Mouse (Mus musculus) right cerebral cortex, postnatal 4 days (tissue): ENCODE measurements around the gene Mapk13.
A peak's percentile ranks its signal among the peaks of the same experiment; 100 is the strongest.
"Not testable (repeated sequence)": the region's sequence is repeated elsewhere in the genome, so short reads cannot be mapped to it uniquely, and the experiment has no call there.

ENCODE experiments used
- DNase-seq: peaks from one replicate; pipeline ENCODE4 v3.0.0-alpha.2; 2022

Gene Mapk13

GRCm38 (mm10) chr17:28815384-28816004, 46.4 kb downstream of the Mapk13 start:
- DNase-seq = no peak

DNA sequence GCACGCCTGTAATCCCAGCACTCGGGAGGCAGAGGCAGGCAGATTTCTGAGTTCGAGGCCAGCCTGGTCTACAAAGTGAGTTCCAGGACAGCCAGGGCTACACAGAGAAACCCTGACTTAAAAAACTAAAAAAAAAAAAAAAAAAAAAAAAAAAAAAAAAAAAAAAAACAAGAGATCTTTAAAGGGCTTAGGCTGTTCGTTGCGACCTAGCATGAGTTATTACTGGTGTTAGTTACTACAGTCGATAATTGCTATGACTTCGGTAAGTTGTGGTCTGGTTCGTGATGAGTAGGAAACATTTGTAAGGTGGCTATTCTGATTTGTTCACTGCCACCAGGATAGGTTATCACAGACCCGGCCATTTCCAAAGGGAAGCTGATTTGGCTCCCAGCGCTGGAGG, 47.2 kb downstream of the Mapk13 start:
- DNase-seq = not testable (repeated sequence)

DNA sequence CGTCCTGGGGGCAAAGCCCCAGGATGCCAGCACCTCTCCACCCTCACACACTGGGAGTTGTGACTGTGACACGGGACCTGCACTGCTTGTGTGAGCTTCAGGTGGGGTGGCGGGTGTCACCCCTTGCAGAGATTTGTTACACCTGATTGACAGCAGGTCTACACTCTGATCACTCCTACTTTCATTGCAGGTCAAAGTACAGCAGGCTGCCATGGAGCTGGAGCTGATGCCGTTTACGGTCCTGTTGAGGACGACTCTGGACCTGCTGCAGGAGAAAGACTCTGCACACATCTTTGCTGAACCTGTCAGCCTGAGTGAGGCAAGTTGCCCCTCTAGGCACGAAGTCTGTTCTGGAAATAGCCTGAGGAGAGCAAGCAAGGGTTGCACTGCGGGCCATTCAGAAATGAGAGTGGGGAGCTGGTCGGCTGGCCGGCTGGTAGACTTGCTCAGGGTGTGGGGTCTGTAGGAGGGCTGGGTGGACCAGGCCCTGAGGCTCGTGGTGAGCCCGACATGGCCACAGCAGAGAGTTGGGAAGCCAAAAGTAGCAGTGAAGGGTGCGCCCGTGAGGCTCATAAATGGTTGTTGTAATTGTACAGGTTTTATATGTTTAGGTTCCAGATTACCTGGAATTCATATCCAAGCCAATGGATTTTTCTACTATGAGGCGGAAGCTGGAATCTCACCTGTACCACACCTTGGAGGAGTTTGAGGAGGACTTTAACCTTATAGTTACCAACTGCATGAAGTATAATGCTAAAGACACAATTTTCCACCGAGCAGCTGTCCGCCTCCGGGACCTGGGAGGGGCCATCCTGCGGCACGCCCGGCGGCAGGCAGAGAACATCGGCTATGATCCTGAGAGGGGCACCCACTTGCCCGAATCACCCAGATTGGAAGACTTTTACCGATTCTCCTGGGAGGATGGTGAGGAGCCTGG, 48.0 kb downstream of the Mapk13 start:
- DNase-seq = no peak

GRCm38 (mm10) chr17:28820189-28820588, 51.1 kb downstream of the Mapk13 start:
- no peak for DNase-seq

GRCm38 (mm10) chr17:28823004-28823745, 54.1 kb downstream of the Mapk13 start:
- no peak for DNase-seq

- DNase-seq = no peak
These were observed 54.7 kb downstream of the Mapk13 start for GRCm38 (mm10) chr17:28823749-28824148.

- no peak for DNase-seq
These were observed 55.8 kb downstream of the Mapk13 start for GRCm38 (mm10) chr17:28824896-28825295.

- DNase-seq = no peak
These were observed 56.4 kb downstream of the Mapk13 start for GRCm38 (mm10) chr17:28825359-28826041.

DNA sequence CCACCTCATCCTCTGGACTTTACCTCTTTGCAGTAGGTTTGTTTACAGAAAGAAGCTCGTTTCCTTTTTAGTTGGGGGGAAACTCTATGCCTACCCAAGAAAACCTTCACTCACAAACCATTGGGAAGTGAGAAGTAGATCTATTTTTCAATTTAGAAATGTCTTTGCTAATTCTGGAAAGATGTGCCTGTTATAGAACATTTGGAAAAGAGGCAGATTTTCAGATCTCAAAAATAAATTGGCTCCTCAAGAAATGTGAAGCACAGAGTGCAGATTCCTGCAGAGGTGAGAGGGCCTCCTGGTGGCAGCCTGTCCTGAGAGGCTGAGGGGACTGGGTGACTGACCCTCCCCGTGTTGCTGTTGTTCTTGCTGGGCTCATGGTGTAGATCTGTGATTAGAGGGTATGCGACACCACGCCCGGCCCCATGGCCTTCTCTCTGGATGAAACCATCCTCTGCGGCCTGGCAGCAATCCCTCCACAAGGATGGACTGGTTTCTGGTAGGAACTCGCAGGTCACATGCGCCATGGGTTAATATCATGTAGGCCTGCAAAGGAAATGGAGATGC, 58.7 kb downstream of the Mapk13 start:
- peak; percentile 16 for DNase-seq

- DNase-seq = no peak
These were observed 60.0 kb downstream of the Mapk13 start for GRCm38 (mm10) chr17:28829120-28829519.
